Mouse (Mus musculus): ENCODE results near the gene Plxna4. TPM values are rescaled to one million over a fixed set of nuclear protein-coding genes. Genes with fewer than 3 reads are reported as not detected.
A peak's percentile ranks its signal among the peaks of the same experiment; 100 is the strongest.

The Plxna4 gene
- polyA plus RNA-seq, 1 experiment from 2014 or later: 10.6 TPM

GRCm38 (mm10) chr6:32456641-32457040, 131.4 kb downstream of the Plxna4 start:
- Histone ChIP-seq H3K9ac (ENCODE audit: low read length) (no peak overlapping the region), H3K9me3 (ENCODE audit: control insufficient read depth, low read length) (no peaks in the 10 kb centered on the region), H3K27me3 (ENCODE audit: control insufficient read depth, insufficient read depth, low read length) (no peaks in the 10 kb centered on the region), H3K4me3 (ENCODE audit: control insufficient read depth in 1 of 2, insufficient read depth in 1 of 2, low read depth in 1 of 2, low read length in 2 of 2) (no peak overlapping the region), H3K27ac (replicated peaks in 1 of 2; ENCODE audit: control insufficient read depth in 1 of 2, insufficient read depth in 1 of 2, low read depth in 2 of 2, low read length in 2 of 2) (no peak overlapping the region), H3K4me1 (ENCODE audit: control insufficient read depth in 2 of 2, insufficient read depth in 2 of 2, low read length in 2 of 2) (peaks cover 11 to 13% of the 10 kb centered on the region in 2 experiments), H3K4me2 (ENCODE audit: low read length) (no peak overlapping the region), H3K36me3 (ENCODE audit: control insufficient read depth, insufficient read depth, low read length) (no peaks in the 10 kb centered on the region)
- no peak for ATAC-seq (ENCODE audit: insufficient number of reproducible peaks, insufficient read depth, low FRiP score, low read depth)
- WGBS: 74% methylated on average over 3 of the region's 3 CpGs

GRCm38 (mm10) chr6:32451851-32452250, 136.1 kb downstream of the Plxna4 start:
- no peak overlapping the region for H3K27ac ChIP-seq (replicated peaks in 1 of 2; ENCODE audit: control insufficient read depth in 1 of 2, insufficient read depth in 1 of 2, low read depth in 2 of 2, low read length in 2 of 2)
- H3K9ac ChIP-seq (ENCODE audit: low read length): no peak overlapping the region
- H3K36me3 ChIP-seq (ENCODE audit: control insufficient read depth, insufficient read depth, low read length): no peaks in the 10 kb centered on the region
- H3K4me1 ChIP-seq (ENCODE audit: control insufficient read depth in 2 of 2, insufficient read depth in 2 of 2, low read length in 2 of 2): peaks cover 4 to 25% of the 10 kb centered on the region in 2 experiments
- no peaks in the 10 kb centered on the region for H3K9me3 ChIP-seq (ENCODE audit: control insufficient read depth, low read length)
- ATAC-seq (ENCODE audit: insufficient number of reproducible peaks, insufficient read depth, low FRiP score, low read depth): no peak
- H3K4me2 ChIP-seq (ENCODE audit: low read length): no peak overlapping the region
- H3K27me3 ChIP-seq (ENCODE audit: control insufficient read depth, insufficient read depth, low read length): no peaks in the 10 kb centered on the region
- H3K4me3 ChIP-seq (ENCODE audit: control insufficient read depth in 1 of 2, insufficient read depth in 1 of 2, low read depth in 1 of 2, low read length in 2 of 2): no peak overlapping the region

- Histone ChIP-seq H3K27me3 (ENCODE audit: control insufficient read depth, insufficient read depth, low read length) (no peaks in the 10 kb centered on the region), H3K4me1 (ENCODE audit: control insufficient read depth in 2 of 2, insufficient read depth in 2 of 2, low read length in 2 of 2) (peaks cover 7 to 36% of the 10 kb centered on the region in 2 experiments), H3K4me2 (ENCODE audit: low read length) (no peak overlapping the region), H3K36me3 (ENCODE audit: control insufficient read depth, insufficient read depth, low read length) (no peaks in the 10 kb centered on the region), H3K4me3 (ENCODE audit: control insufficient read depth in 1 of 2, insufficient read depth in 1 of 2, low read depth in 1 of 2, low read length in 2 of 2) (no peak overlapping the region), H3K9me3 (ENCODE audit: control insufficient read depth, low read length) (no peaks in the 10 kb centered on the region), H3K9ac (ENCODE audit: low read length) (no peak overlapping the region), H3K27ac (replicated peaks in 1 of 2; ENCODE audit: control insufficient read depth in 1 of 2, insufficient read depth in 1 of 2, low read depth in 2 of 2, low read length in 2 of 2) (0 out of 4 replicates have a peak overlapping the region, but pooled peaks of 1 of the 2 experiments have one; percentile 41)
- no peak for ATAC-seq (ENCODE audit: insufficient number of reproducible peaks, insufficient read depth, low FRiP score, low read depth)
- 73% methylated on average over 8 of the region's 8 CpGs for WGBS
Observed at GRCm38 (mm10) chr6:32449237-32449963, 138.6 kb downstream of the Plxna4 start.

- Histone ChIP-seq H3K9ac (ENCODE audit: low read length) (no peak overlapping the region), H3K27ac (replicated peaks in 1 of 2; ENCODE audit: control insufficient read depth in 1 of 2, insufficient read depth in 1 of 2, low read depth in 2 of 2, low read length in 2 of 2) (no peak overlapping the region), H3K4me1 (ENCODE audit: control insufficient read depth in 2 of 2, insufficient read depth in 2 of 2, low read length in 2 of 2) (peaks cover 7 to 36% of the 10 kb centered on the region in 2 experiments), H3K4me2 (ENCODE audit: low read length) (no peak overlapping the region), H3K36me3 (ENCODE audit: control insufficient read depth, insufficient read depth, low read length) (no peaks in the 10 kb centered on the region), H3K27me3 (ENCODE audit: control insufficient read depth, insufficient read depth, low read length) (no peaks in the 10 kb centered on the region), H3K4me3 (ENCODE audit: control insufficient read depth in 1 of 2, insufficient read depth in 1 of 2, low read depth in 1 of 2, low read length in 2 of 2) (no peak overlapping the region), H3K9me3 (ENCODE audit: control insufficient read depth, low read length) (no peaks in the 10 kb centered on the region)
- 90% methylated on average over 3 of the region's 3 CpGs for WGBS
- ATAC-seq (ENCODE audit: insufficient number of reproducible peaks, insufficient read depth, low FRiP score, low read depth): no peak
Observed at GRCm38 (mm10) chr6:32448787-32449186, 139.2 kb downstream of the Plxna4 start.

- no peaks in the 10 kb centered on the region for H3K9me3 ChIP-seq (ENCODE audit: control insufficient read depth, low read length)
- H3K27ac ChIP-seq (replicated peaks in 1 of 2; ENCODE audit: control insufficient read depth in 1 of 2, insufficient read depth in 1 of 2, low read depth in 2 of 2, low read length in 2 of 2): no peak overlapping the region
- H3K4me2 ChIP-seq (ENCODE audit: low read length): no peak overlapping the region
- no peaks in the 10 kb centered on the region for H3K27me3 ChIP-seq (ENCODE audit: control insufficient read depth, insufficient read depth, low read length)
- no peak overlapping the region for H3K9ac ChIP-seq (ENCODE audit: low read length)
- no peak for ATAC-seq (ENCODE audit: insufficient number of reproducible peaks, insufficient read depth, low FRiP score, low read depth)
- no peak overlapping the region for H3K4me3 ChIP-seq (ENCODE audit: control insufficient read depth in 1 of 2, insufficient read depth in 1 of 2, low read depth in 1 of 2, low read length in 2 of 2)
- WGBS: 84% methylated on average over 4 of the region's 4 CpGs
- peaks cover 7 to 35% of the 10 kb centered on the region in 2 experiments for H3K4me1 ChIP-seq (ENCODE audit: control insufficient read depth in 2 of 2, insufficient read depth in 2 of 2, low read length in 2 of 2)
- H3K36me3 ChIP-seq (ENCODE audit: control insufficient read depth, insufficient read depth, low read length): no peaks in the 10 kb centered on the region
Observed at GRCm38 (mm10) chr6:32446276-32446675, 141.7 kb downstream of the Plxna4 start.

GRCm38 (mm10) chr6:32445246-32445645, 142.7 kb downstream of the Plxna4 start:
- H3K9ac ChIP-seq (ENCODE audit: low read length): no peak overlapping the region
- H3K36me3 ChIP-seq (ENCODE audit: control insufficient read depth, insufficient read depth, low read length): no peaks in the 10 kb centered on the region
- H3K27me3 ChIP-seq (ENCODE audit: control insufficient read depth, insufficient read depth, low read length): no peaks in the 10 kb centered on the region
- ATAC-seq (ENCODE audit: insufficient number of reproducible peaks, insufficient read depth, low FRiP score, low read depth): no peak
- no peak overlapping the region for H3K4me2 ChIP-seq (ENCODE audit: low read length)
- peaks cover 6 to 34% of the 10 kb centered on the region in 2 experiments for H3K4me1 ChIP-seq (ENCODE audit: control insufficient read depth in 2 of 2, insufficient read depth in 2 of 2, low read length in 2 of 2)
- H3K4me3 ChIP-seq (ENCODE audit: control insufficient read depth in 1 of 2, insufficient read depth in 1 of 2, low read depth in 1 of 2, low read length in 2 of 2): no peak overlapping the region
- H3K9me3 ChIP-seq (ENCODE audit: control insufficient read depth, low read length): no peaks in the 10 kb centered on the region
- WGBS: 28% methylated on average over 2 of the region's 2 CpGs
- no peak overlapping the region for H3K27ac ChIP-seq (replicated peaks in 1 of 2; ENCODE audit: control insufficient read depth in 1 of 2, insufficient read depth in 1 of 2, low read depth in 2 of 2, low read length in 2 of 2)

GRCm38 (mm10) chr6:32444393-32444792, 143.6 kb downstream of the Plxna4 start:
- no peak for ATAC-seq (ENCODE audit: insufficient number of reproducible peaks, insufficient read depth, low FRiP score, low read depth)
- Histone ChIP-seq H3K4me3 (ENCODE audit: control insufficient read depth in 1 of 2, insufficient read depth in 1 of 2, low read depth in 1 of 2, low read length in 2 of 2) (no peak overlapping the region), H3K9ac (ENCODE audit: low read length) (no peak overlapping the region), H3K27ac (replicated peaks in 1 of 2; ENCODE audit: control insufficient read depth in 1 of 2, insufficient read depth in 1 of 2, low read depth in 2 of 2, low read length in 2 of 2) (no peak overlapping the region), H3K4me1 (ENCODE audit: control insufficient read depth in 2 of 2, insufficient read depth in 2 of 2, low read length in 2 of 2) (peaks cover 7 to 29% of the 10 kb centered on the region in 2 experiments), H3K4me2 (ENCODE audit: low read length) (no peak overlapping the region), H3K27me3 (ENCODE audit: control insufficient read depth, insufficient read depth, low read length) (no peaks in the 10 kb centered on the region), H3K36me3 (ENCODE audit: control insufficient read depth, insufficient read depth, low read length) (no peaks in the 10 kb centered on the region), H3K9me3 (ENCODE audit: control insufficient read depth, low read length) (no peaks in the 10 kb centered on the region)
- 88% methylated on average over 2 of the region's 2 CpGs for WGBS

GRCm38 (mm10) chr6:32443679-32444078, 144.3 kb downstream of the Plxna4 start:
- Histone ChIP-seq H3K27me3 (ENCODE audit: control insufficient read depth, insufficient read depth, low read length) (no peaks in the 10 kb centered on the region), H3K27ac (replicated peaks in 1 of 2; ENCODE audit: control insufficient read depth in 1 of 2, insufficient read depth in 1 of 2, low read depth in 2 of 2, low read length in 2 of 2) (no peak overlapping the region), H3K4me1 (ENCODE audit: control insufficient read depth in 2 of 2, insufficient read depth in 2 of 2, low read length in 2 of 2) (peaks cover 7 to 26% of the 10 kb centered on the region in 2 experiments), H3K4me3 (ENCODE audit: control insufficient read depth in 1 of 2, insufficient read depth in 1 of 2, low read depth in 1 of 2, low read length in 2 of 2) (no peak overlapping the region), H3K36me3 (ENCODE audit: control insufficient read depth, insufficient read depth, low read length) (no peaks in the 10 kb centered on the region), H3K9ac (ENCODE audit: low read length) (no peak overlapping the region), H3K4me2 (ENCODE audit: low read length) (no peak overlapping the region), H3K9me3 (ENCODE audit: control insufficient read depth, low read length) (no peaks in the 10 kb centered on the region)
- WGBS: 83% methylated on average over 1 of the region's 1 CpGs
- ATAC-seq (ENCODE audit: insufficient number of reproducible peaks, insufficient read depth, low FRiP score, low read depth): no peak
